Mouse (Mus musculus) thymus, adult 2 months (tissue): Measurements from ENCODE around the gene Tmem161b.
"Not testable (repeated sequence)": the region's sequence is repeated elsewhere in the genome, so short reads cannot be mapped to it uniquely, and the experiment has no call there.

ENCODE experiments used
- CTCF ChIP-seq: fragments of 200-500 bp; IDR thresholded peaks from 2 replicates; pipeline ENCODE4 v1.5.1; 2012; ENCODE audit warnings: mild to moderate bottlenecking, control low read depth, low read length, moderate library complexity, borderline replicate concordance; ENCODE audit not compliant: control insufficient read depth, poor library complexity, insufficient read depth; ENCODE audit errors: extremely low read depth
- POLR2A ChIP-seq: fragments of 200-500 bp; IDR thresholded peaks from 2 replicates; pipeline ENCODE4 v1.6.1; 2012; ENCODE audit warnings: mild to moderate bottlenecking, low read length, control low read depth, moderate library complexity; ENCODE audit not compliant: control insufficient read depth, poor library complexity, insufficient read depth; ENCODE audit errors: extremely low read depth

DNA sequence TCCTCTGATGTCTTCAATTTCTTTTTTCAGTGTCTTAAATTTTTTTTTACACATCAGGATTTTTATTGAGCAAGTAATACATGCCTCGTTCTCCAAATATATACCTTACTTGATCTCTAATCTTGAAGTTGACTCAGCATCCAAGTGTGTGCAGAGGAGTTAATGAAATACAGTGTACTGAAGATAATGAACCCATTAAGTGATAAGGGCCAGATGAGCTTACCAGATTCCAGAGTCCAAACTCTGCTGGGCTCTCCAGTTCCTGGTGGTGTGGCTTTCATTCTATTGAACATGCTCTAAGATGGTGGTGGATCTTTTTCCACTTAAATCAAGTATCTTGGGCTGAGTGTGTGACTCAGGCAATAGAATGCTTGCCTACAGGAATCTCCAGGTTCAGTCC lies 42.3 kb downstream of the Tmem161b start:
- not testable (repeated sequence) for TF ChIP-seq CTCF, POLR2A
